Mouse (Mus musculus) heart, postnatal 4 days (tissue): ENCODE results near the gene Icmt. TPM values are rescaled to one million over a fixed set of nuclear protein-coding genes. Genes with fewer than 3 reads are reported as not detected.
A peak's percentile ranks its signal among the peaks of the same experiment; 100 is the strongest.

Experiments used
- DNase-seq: peaks from one replicate; pipeline ENCODE4 v3.0.0; 2021
- total RNA-seq, 2 experiments: library from RNA; stranded (reverse); gene quantifications; 2 replicates each; pipeline ENCODE4 v1.2.3; 2021

The Icmt gene
- total RNA-seq, 2 experiments from 2014 or later, result 32.1 to 33.3 TPM

- DNase-seq, result no peak
Observed at GRCm38 (mm10) chr4:152340584-152341284, 43.7 kb downstream of the Icmt start.

- DNase-seq, result peak; percentile 32
Observed at GRCm38 (mm10) chr4:152343296-152343695, 46.3 kb downstream of the Icmt start.

- no peak for DNase-seq
Observed at GRCm38 (mm10) chr4:152344651-152345050, 47.6 kb downstream of the Icmt start.

GRCm38 (mm10) chr4:152345120-152345889 is 48.3 kb downstream of the Icmt start:
- DNase-seq, result peak; percentile 40

GRCm38 (mm10) chr4:152349837-152350381 is 52.9 kb downstream of the Icmt start:
- DNase-seq, result no peak

GRCm38 (mm10) chr4:152350722-152351421 is 53.8 kb downstream of the Icmt start:
- no peak for DNase-seq

GRCm38 (mm10) chr4:152351422-152352305 is 54.6 kb downstream of the Icmt start:
- peak; percentile 25 for DNase-seq

GRCm38 (mm10) chr4:152353886-152354637 is 57.0 kb downstream of the Icmt start:
- DNase-seq, result no peak

GRCm38 (mm10) chr4:152355672-152356071 is 58.6 kb downstream of the Icmt start:
- no peak for DNase-seq

Other genes with a start within 250 kb of the Icmt start
- 10 to 100 TPM; 35.0 to 35.3 TPM for gene Plekhg5, start 224.7 kb upstream of the Icmt start, total RNA-seq
- 1 to 10 TPM in 1 of 2 experiments, under 1 TPM in 1; 0.88 to 2.2 TPM for gene Tnfrsf25, start 181.3 kb upstream of the Icmt start, total RNA-seq
- 1 to 10 TPM; 1.5 to 1.8 TPM for gene Espn, start 144.9 kb upstream of the Icmt start, total RNA-seq
- gene Hes2, start 138.4 kb upstream of the Icmt start, total RNA-seq, result not detected
- gene Acot7, start 119.1 kb upstream of the Icmt start, total RNA-seq, result 10 to 100 TPM; 54.3 to 58.4 TPM
- 10 to 100 TPM; 30.1 to 30.6 TPM for gene Gpr153, start 23.0 kb upstream of the Icmt start, total RNA-seq
- not detected for gene Hes3, start 5.6 kb upstream of the Icmt start, total RNA-seq
- 100 to 1,000 TPM; 105 to 116 TPM for gene Rnf207, start 21.8 kb downstream of the Icmt start, total RNA-seq
- 100 to 1,000 TPM; 312 to 319 TPM for gene Rpl22, start 28.5 kb downstream of the Icmt start, total RNA-seq
- gene Chd5, start 41.4 kb downstream of the Icmt start, total RNA-seq, result under 1 TPM; 0.17 to 0.18 TPM
- gene Nphp4, start 179.5 kb downstream of the Icmt start, total RNA-seq, result 1 to 10 TPM; 1.5 to 2.6 TPM
- gene Kcnab2, start 180.6 kb downstream of the Icmt start, total RNA-seq, result 1 to 10 TPM; 2.3 to 2.4 TPM